Mouse (Mus musculus) embryonic facial prominence, embryonic 11.5 days (tissue): Measurements from ENCODE around the gene Mcu. TPM values are rescaled to one million over a fixed set of nuclear protein-coding genes. Genes with fewer than 3 reads are reported as not detected.

Experiments
- ATAC-seq: fragments of 200-750 bp; cut with Nextera tagmentation; replicated peaks from 2 replicates; pipeline ENCODE4 v1.8.0; 2017; ENCODE audit warnings: low read depth; ENCODE audit not compliant: insufficient number of reproducible peaks, low FRiP score, low TSS enrichment
- DNase-seq: peaks from one replicate; pipeline ENCODE4 v3.0.0-alpha.2; 2015; ENCODE audit warnings: low spot score
- H3K27ac ChIP-seq: fragments of 300-500 bp; sonication (generic); replicated peaks from 2 replicates; pipeline ENCODE4 v1.5.1; 2014; ENCODE audit warnings: mild to moderate bottlenecking, low read depth, low read length, control low read depth
- H3K27me3 ChIP-seq: fragments of 300-500 bp; sonication (generic); 2 replicates; pipeline ENCODE4 v1.6.1; 2014; ENCODE audit warnings: mild to moderate bottlenecking, low read length, moderate library complexity, mixed read lengths; ENCODE audit not compliant: control insufficient read depth, insufficient read depth
- H3K36me3 ChIP-seq: fragments of 300-500 bp; sonication (generic); replicated peaks from 2 replicates; pipeline ENCODE4 v1.6.1; 2014; ENCODE audit warnings: low read depth, mild to moderate bottlenecking, low read length, moderate library complexity, mixed read lengths; ENCODE audit not compliant: control insufficient read depth, insufficient read depth
- H3K4me1 ChIP-seq: fragments of 300-500 bp; sonication (generic); 2 replicates; pipeline ENCODE4 v1.6.1; 2014; ENCODE audit warnings: low read length, mixed read lengths; ENCODE audit not compliant: control insufficient read depth, insufficient read depth
- H3K4me2 ChIP-seq: fragments of 300-500 bp; sonication (generic); 2 replicates; pipeline ENCODE4 v1.6.1; 2014; ENCODE audit warnings: low read depth, mild to moderate bottlenecking, control low read depth, low read length, moderate library complexity
- H3K4me3 ChIP-seq: fragments of 300-500 bp; sonication (generic); 2 replicates; pipeline ENCODE4 v1.5.1; 2014; ENCODE audit warnings: low read depth, low read length, control low read depth
- H3K9ac ChIP-seq: fragments of 300-500 bp; sonication (generic); replicated peaks from 2 replicates; pipeline ENCODE4 v1.6.1; 2014; ENCODE audit warnings: mild to moderate bottlenecking, control low read depth, low read length
- H3K9me3 ChIP-seq: fragments of 300-500 bp; sonication (generic); replicated peaks from 2 replicates; pipeline ENCODE4 v1.6.1; 2016; ENCODE audit warnings: mild to moderate bottlenecking, low read length, inconsistent platforms, mixed read lengths; ENCODE audit not compliant: control insufficient read depth
- WGBS: fragments of 180-500 bp; shearing (Covaris S2); extraction: QIAGEN DNeasy Blood & Tissue Kit; methylation state at CpG from one replicate; pipeline ENCODE4 v1.1.7; 2014; 5-methylcytosine and 5-hydroxymethylcytosine counted together
- polyA plus RNA-seq: library from polyadenylated mRNA; unstranded; fragments of >200 nt; fragmentation: Nextera tagmentation; extraction: Ambion mirVana; gene quantifications from 2 replicates; pipeline ENCODE4 v1.2.1, GENCODE M21; 2014

Mcu gene
- polyA plus RNA-seq, 1 experiment from 2014 or later: 25.3 TPM

DNA sequence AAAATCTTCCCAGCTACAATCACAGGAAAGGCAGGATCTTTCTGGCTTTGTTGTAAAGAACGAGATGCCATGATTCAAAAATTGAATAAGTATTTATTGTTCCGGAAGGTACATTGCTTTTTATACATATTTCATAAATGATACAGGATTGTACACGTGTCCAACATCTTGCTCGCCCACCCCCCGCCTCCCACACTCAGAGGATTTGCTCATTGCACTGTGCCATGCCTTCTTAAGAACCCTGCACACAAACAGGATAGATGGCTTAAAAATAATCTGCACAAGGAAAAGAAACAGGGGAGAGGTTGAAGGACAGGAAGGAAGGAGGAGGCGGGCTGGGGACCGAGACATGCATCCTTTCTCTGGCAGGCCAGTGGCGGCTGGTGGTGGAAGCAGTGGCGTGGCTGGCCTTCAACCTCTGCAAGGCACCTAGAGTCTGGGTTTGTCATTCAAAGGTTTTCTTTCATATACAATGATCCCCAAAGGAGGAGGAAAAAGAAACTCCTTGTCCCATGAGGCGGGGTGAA, 169.5 kb downstream of the Mcu start:
- no peak overlapping the region for H3K27ac ChIP-seq
- no peaks in the 10 kb centered on the region for H3K9me3 ChIP-seq
- no peak overlapping the region for H3K4me2 ChIP-seq
- no peaks in the 10 kb centered on the region for H3K36me3 ChIP-seq
- H3K9ac ChIP-seq: no peak overlapping the region
- no peak for ATAC-seq
- no peak for DNase-seq
- 82% methylated on average over 10 of the region's 10 CpGs for WGBS
- no peaks in the 10 kb centered on the region for H3K27me3 ChIP-seq
- H3K4me1 ChIP-seq: no peaks in the 10 kb centered on the region
- no peak overlapping the region for H3K4me3 ChIP-seq

DNA sequence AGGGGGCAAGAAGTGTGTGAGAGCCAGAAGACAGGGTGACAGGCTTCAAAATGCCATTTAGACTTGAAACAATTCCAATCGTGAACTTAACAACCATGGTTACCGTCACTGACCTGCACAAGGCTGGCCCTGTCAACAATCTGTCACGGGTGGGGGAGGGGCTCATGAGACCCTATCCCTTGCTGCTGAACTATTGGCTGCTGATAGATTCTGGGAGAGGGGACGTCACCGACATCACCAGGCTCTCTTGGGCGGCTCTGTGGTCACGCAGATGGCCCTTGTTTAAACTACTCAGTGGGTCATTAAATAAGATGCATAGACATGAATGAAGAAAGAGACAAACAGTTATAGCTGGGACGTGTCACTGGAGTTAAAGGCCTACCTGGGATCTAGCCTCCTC, 171.9 kb downstream of the Mcu start:
- Histone ChIP-seq H3K9me3 (no peaks in the 10 kb centered on the region), H3K4me1 (no peaks in the 10 kb centered on the region), H3K27ac (no peak overlapping the region), H3K4me2 (no peak overlapping the region), H3K27me3 (no peaks in the 10 kb centered on the region), H3K36me3 (no peaks in the 10 kb centered on the region), H3K9ac (no peak overlapping the region), H3K4me3 (no peak overlapping the region)
- 47% methylated on average over 8 of the region's 8 CpGs for WGBS
- no peak for DNase-seq
- no peak for ATAC-seq

DNA sequence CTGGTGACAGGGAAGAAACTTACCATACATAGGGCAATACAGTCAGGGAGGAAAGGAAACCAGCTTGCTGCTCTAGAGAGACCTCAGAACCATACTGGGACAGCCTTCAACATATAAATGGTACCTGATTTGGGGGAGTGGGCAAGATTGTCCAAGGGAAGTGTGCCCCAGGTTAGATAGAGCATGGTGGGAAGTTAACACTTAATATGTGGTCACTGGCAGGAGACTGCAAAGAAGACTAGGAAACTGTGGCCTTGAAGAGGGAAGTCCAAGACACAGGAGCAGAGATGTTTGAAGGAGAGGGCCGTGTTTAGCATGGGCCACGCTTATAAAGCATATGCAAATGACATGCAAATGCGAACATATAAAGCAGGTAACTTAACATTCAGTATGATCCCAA, 172.4 kb downstream of the Mcu start:
- 80% methylated on average over 3 of the region's 3 CpGs for WGBS
- Histone ChIP-seq H3K36me3 (no peaks in the 10 kb centered on the region), H3K4me3 (no peak overlapping the region), H3K4me1 (no peaks in the 10 kb centered on the region), H3K27ac (no peak overlapping the region), H3K9me3 (no peaks in the 10 kb centered on the region), H3K27me3 (no peaks in the 10 kb centered on the region), H3K4me2 (no peak overlapping the region), H3K9ac (no peak overlapping the region)
- ATAC-seq: no peak
- no peak for DNase-seq

DNA sequence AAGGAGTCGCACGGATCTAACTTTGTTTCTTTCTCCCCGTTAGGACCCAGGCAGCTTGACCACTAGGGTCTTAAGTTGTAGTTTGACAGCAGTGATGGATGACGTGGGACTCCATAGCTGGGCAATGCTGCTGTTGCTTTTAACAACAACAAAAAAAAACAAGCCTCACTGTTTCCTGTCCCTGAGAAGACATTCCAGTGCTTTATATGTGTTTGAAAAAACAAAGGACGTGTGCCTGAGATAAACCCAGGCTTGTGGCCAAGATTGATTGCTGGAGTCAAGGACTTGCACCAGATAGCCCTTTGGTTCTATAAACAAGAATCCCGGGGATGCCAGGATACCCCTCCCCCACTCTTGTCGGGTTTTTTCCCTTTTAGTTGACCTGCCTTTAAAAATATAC, 173.3 kb downstream of the Mcu start:
- no peak overlapping the region for H3K4me2 ChIP-seq
- no peak for DNase-seq
- H3K4me3 ChIP-seq: no peak overlapping the region
- no peak overlapping the region for H3K9ac ChIP-seq
- no peaks in the 10 kb centered on the region for H3K27me3 ChIP-seq
- H3K27ac ChIP-seq: no peak overlapping the region
- no peaks in the 10 kb centered on the region for H3K9me3 ChIP-seq
- no peaks in the 10 kb centered on the region for H3K36me3 ChIP-seq
- no peak for ATAC-seq
- H3K4me1 ChIP-seq: no peaks in the 10 kb centered on the region
- WGBS: 41% methylated on average over 7 of the region's 7 CpGs

DNA sequence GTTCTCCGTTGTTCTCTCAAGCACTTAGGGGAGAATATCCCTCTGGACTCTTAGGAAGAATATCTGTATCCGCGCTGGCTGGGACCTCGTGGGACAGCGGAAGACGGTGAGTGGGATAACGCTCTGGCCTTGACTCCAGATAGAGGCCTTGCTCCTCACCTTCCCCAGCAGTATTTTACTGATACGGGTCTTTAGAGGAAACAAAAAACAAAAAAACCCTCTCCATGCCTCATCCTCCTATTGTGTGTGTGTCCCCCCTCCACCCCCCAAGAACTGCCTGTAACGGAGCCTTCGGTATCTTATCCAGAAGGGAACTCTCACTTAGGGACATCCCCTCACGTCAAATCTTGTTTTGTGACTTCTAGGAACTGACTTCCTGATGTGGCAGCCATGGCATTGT, 174.8 kb downstream of the Mcu start, which contains the start of gene Oit3:
Oit3 (minus strand) TSS at position 44 of the 400 bp plus-strand sequence.
- Histone ChIP-seq H3K4me3 (no peak within 1 kb of the TSS), H3K27me3 (no peaks in the 10 kb centered on the region), H3K4me1 (no peaks in the 10 kb centered on the region), H3K36me3 (no peaks in the 10 kb centered on the region), H3K27ac (no peak within 1 kb of the TSS), H3K9ac (no peak within 1 kb of the TSS), H3K9me3 (no peaks in the 10 kb centered on the region), H3K4me2 (no peak within 1 kb of the TSS)
- ATAC-seq (no peak), DNase-seq (no peak)
- WGBS: 87% methylated on average over 11 of the region's 11 CpGs

DNA sequence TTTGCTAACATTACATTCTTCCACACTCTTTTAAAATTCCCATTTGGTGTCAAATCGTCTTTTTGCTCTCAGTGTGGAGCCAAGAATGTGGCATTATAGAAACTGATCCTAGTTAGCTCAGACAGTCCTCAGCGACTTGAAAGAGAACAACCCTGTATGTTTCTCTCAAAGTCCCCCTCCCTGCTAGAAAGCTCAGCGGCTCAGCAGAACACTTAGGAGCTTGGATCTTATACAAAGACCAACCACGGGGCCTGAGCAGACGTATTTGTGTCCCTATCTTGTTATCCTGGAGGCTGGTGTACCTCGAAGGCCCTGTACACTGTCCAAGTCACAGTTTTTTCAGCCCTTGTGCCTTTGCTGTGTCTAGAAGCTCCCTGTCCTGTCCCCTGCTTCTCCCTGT, 176.3 kb downstream of the Mcu start:
- H3K27me3 ChIP-seq: no peaks in the 10 kb centered on the region
- ATAC-seq: no peak
- no peak for DNase-seq
- H3K4me2 ChIP-seq: no peak overlapping the region
- no peak overlapping the region for H3K27ac ChIP-seq
- H3K4me3 ChIP-seq: no peak overlapping the region
- H3K4me1 ChIP-seq: no peaks in the 10 kb centered on the region
- H3K9ac ChIP-seq: no peak overlapping the region
- WGBS: 66% methylated on average over 6 of the region's 6 CpGs
- H3K36me3 ChIP-seq: no peaks in the 10 kb centered on the region
- H3K9me3 ChIP-seq: no peaks in the 10 kb centered on the region

DNA sequence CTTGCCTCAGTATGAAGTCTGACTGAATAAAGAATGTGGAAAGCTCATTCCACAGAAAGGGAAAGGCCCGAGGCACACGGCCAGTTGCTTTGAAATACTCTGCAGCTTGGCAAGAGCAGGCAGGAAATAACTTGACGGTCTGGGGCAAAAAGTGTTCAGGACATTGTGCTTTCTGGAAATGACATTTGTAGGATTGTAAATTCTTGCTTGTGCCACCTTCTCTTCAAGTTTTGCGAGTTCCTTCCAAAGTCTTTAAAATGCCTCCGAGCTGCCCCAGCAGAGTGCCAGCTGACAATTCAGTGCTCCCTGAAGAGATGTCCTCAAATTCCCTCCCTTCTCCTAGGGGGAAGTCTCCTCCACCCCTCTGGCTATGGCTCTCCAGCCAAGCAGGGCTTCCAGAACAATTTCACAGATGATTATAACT, 177.0 kb downstream of the Mcu start:
- no peak overlapping the region for H3K9ac ChIP-seq

DNA sequence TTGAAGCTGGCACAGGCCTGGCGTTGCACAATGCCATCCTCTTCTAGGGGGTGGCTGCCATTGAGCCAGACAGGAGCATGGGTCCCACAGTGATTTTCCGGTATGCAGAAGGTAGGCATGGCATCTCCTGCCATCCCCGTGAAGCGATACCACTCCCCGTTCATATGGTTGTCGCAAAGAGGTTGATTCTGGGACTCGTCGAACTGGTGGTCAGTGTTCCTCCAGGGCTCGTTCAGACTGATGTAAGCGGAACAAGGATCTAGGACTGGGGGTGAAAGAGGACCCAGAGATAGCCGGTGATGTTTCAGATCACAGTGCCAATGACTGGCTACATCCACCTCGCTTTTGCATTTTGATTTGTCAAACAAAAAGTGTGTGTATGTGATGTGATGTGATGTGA, 177.8 kb downstream of the Mcu start:
- Histone ChIP-seq H3K27ac (no peak overlapping the region), H3K9ac (no peak overlapping the region), H3K4me3 (no peak overlapping the region), H3K4me1 (no peaks in the 10 kb centered on the region), H3K4me2 (no peak overlapping the region), H3K9me3 (no peaks in the 10 kb centered on the region), H3K27me3 (no peaks in the 10 kb centered on the region), H3K36me3 (no peaks in the 10 kb centered on the region)
- no peak for DNase-seq
- whole genome bisulfite sequencing: 93% methylated on average over 12 of the region's 12 CpGs
- ATAC-seq: no peak

More for the DNA sequence above, 177.0 kb downstream of the Mcu start:
- Histone ChIP-seq H3K4me2 (no peak overlapping the region), H3K27me3 (no peaks in the 10 kb centered on the region), H3K4me3 (no peak overlapping the region), H3K36me3 (no peaks in the 10 kb centered on the region), H3K9me3 (no peaks in the 10 kb centered on the region), H3K4me1 (no peaks in the 10 kb centered on the region), H3K27ac (no peak overlapping the region)
- WGBS: 54% methylated on average over 5 of the region's 5 CpGs
- ATAC-seq (no peak), DNase-seq (peak; percentile 39)
